Mouse (Mus musculus): ENCODE data around the gene Supt3.

- TF ChIP-seq POLR2A (IDR thresholded peaks at IDR 0.05; ENCODE audit: extremely low read depth, insufficient read depth, low read length): no peak
- no peak for TF ChIP-seq CTCF (IDR thresholded peaks at IDR 0.05; ENCODE audit: low read depth, low read length)
These were observed 341.9 kb downstream of the Supt3 start for GRCm38 (mm10) chr17:45118565-45119471.
